ENCODE assay signal across 9 mouse cellular contexts in genomic region chr16:11109198-11109740, GRCm38 (mm10). TPM values are rescaled to one million over a fixed set of nuclear protein-coding genes. Genes with fewer than 3 reads are reported as not detected.
DNase-seq lines count a peak whose midpoint lies in the region; TF ChIP-seq lines count a peak whose summit lies in the region.
"Had no signal": no experiment of that assay in that cellular context is flagged by ENCODE, and none has a peak within 500 bp of the region (broad histone marks: within the 10 kb centered on the region; RNA-seq: fewer than 3 reads in every experiment).

No protein-coding gene starts in this region.

- H3K4me3 ChIP-seq in gastrocnemius, adult 2 months = no peak overlapping the region

- DNase-seq in gastrocnemius, adult 2 months = no peak
- no peak for DNase-seq in gastrocnemius, adult 18-20 months (ENCODE audit: low spot score)
- peak; percentile 34 for DNase-seq in lung, postnatal 36 days
- no peak for DNase-seq in lung, postnatal 25 days (ENCODE audit: low spot score)
- peak; percentile 57 for DNase-seq in NIH3T3 (ENCODE audit: low read depth)
- DNase-seq in mesoderm, embryonic 11.5 days (ENCODE audit: low read depth, low spot score) = peak; percentile 12
- no peak for DNase-seq in yolk sac, embryonic 10.5 days (ENCODE audit: low spot score)
- DNase-seq in kidney, postnatal 25 days = no peak
- DNase-seq: gastrocnemius, postnatal 10 days had no signal

- intact Hi-C loops in gastrocnemius, adult 2 months (cut with DNase I) = loop anchor here (2.0 kb wide), 1 partner anchor 72 kb away; no protein-coding TSS in a partner anchor

- peak; percentile 71 for TF ChIP-seq CTCF in gastrocnemius, adult 2 months (IDR thresholded peaks at IDR 0.05)

- H3K27ac ChIP-seq in gastrocnemius, adult 2 months = no peak overlapping the region

RNA-seq across cellular contexts. Expression of gene Txndc11, which starts 25.2 kb away (rescaled TPM):
- total RNA-seq in gastrocnemius, adult 2 months (2021) = 1 to 10 TPM; 8.1 to 8.3 TPM
- 1 to 10 TPM; 6.7 to 9.0 TPM for total RNA-seq in gastrocnemius, adult 18-20 months (2021)

RNA-seq across cellular contexts. Expression of gene Litaf, which starts 43.3 kb away (rescaled TPM):
- total RNA-seq in gastrocnemius, adult 2 months (2021) = 1 to 10 TPM; 4.8 to 9.3 TPM
- 10 to 100 TPM in 1 of 2 experiments, 1 to 10 TPM in 1; 8.7 to 10.7 TPM for total RNA-seq in gastrocnemius, adult 18-20 months (2021)

RNA-seq across cellular contexts. Expression of gene Snn, which starts 48.5 kb away (rescaled TPM):
- 1 to 10 TPM; 2.7 to 3.1 TPM for total RNA-seq in gastrocnemius, adult 2 months (2021)
- total RNA-seq in gastrocnemius, adult 18-20 months (2021) = 1 to 10 TPM; 2.4 to 3.4 TPM

Comparison
In these comparisons a context has a peak if more than half of its experiments do, and no peak if none do; other contexts are left out.
1. DNase-seq: peak in lung, postnatal 36 days (single experiment), NIH3T3 (single experiment) and mesoderm, embryonic 11.5 days (single experiment); none in gastrocnemius, adult 2 months (single experiment), gastrocnemius, adult 18-20 months (single experiment), lung, postnatal 25 days (single experiment), yolk sac, embryonic 10.5 days (single experiment) and kidney, postnatal 25 days (0 of 2).